Mouse (Mus musculus): ENCODE measurements around the gene Prpf40a.

DNA sequence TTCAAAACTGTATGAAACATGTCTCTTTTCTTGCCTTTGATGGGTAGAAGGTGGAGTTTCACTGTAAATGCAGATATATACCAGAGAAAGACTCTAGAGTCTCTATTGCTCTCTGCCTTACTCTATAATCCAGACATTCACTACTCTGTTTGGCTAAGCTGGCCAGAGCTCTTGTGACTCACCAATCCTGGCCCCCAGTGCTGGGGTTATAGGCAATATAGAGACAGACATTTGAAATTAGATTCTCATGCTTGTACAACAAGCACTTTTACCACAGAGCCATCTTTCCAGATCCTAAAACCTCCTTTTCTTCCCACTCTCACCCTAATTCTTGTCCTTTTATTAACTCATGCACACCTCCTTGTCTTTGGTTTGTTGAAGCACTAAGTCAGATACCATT is 17.1 kb downstream of the Prpf40a start:
- TF ChIP-seq CTCF (IDR thresholded peaks at IDR 0.05; ENCODE audit: extremely low read depth, insufficient read depth, insufficient read length, insufficient replicate concordance) (no peak), POLR2A (IDR thresholded peaks at IDR 0.05; ENCODE audit: low read depth, low read length) (no peak)

Data from spleen, adult 2 months (tissue).